Mouse (Mus musculus) heart, postnatal 36 days (tissue): ENCODE results near the gene Ldlrad3. TPM values are rescaled to one million over a fixed set of nuclear protein-coding genes. Genes with fewer than 3 reads are reported as not detected.
A peak's percentile ranks its signal among the peaks of the same experiment; 100 is the strongest.

Experiments used
- DNase-seq, 2 experiments: peaks; one replicate each; pipeline ENCODE4 v3.0.0; 2021 to 2022
- intact Hi-C: fragments of 180-260 bp; cut with DNase I; formaldehyde crosslinking; loops from one replicate; pipeline ENCODE4 v1.15.1; 2025
- total RNA-seq, 2 experiments: library from RNA; stranded (reverse); gene quantifications; 2 replicates each; pipeline ENCODE4 v1.2.3; 2021

The Ldlrad3 gene
- total RNA-seq, 2 experiments from 2014 or later, result 3.8 to 4.4 TPM

- no peak for DNase-seq
- intact Hi-C loops, result loop anchor here (5.0 kb wide), 2 partner anchors 95 to 310 kb away; partner anchors contain the start of gene Ldlrad3
These were observed 93.6 kb downstream of the Ldlrad3 start for GRCm38 (mm10) chr2:102092579-102092978.

- DNase-seq, result peak; percentile 74 to 75
- intact Hi-C loops, result loop anchor here (1.0 to 5.0 kb wide), 4 partner anchors 96 to 362 kb away; partner anchors contain the start of gene Ldlrad3
These were observed 94.5 kb downstream of the Ldlrad3 start for GRCm38 (mm10) chr2:102091516-102092350.

- no peak for DNase-seq
- intact Hi-C loops, result no loop called here
These were observed 98.4 kb downstream of the Ldlrad3 start for GRCm38 (mm10) chr2:102087787-102088186.

- intact Hi-C loops, result no loop called here
- no peak for DNase-seq
These were observed 99.6 kb downstream of the Ldlrad3 start for GRCm38 (mm10) chr2:102086583-102086982.

- intact Hi-C loops, result no loop called here
These were observed 103.4 kb downstream of the Ldlrad3 start for GRCm38 (mm10) chr2:102082782-102083181.

GRCm38 (mm10) chr2:102077554-102077953 is 108.6 kb downstream of the Ldlrad3 start:
- DNase-seq, result peak; percentile 60 to 75
- intact Hi-C loops, result loop anchor here (1.0 kb wide), 1 partner anchor 172 kb away; no protein-coding TSS in a partner anchor

More at GRCm38 (mm10) chr2:102082782-102083181, 103.4 kb downstream of the Ldlrad3 start:
- no peak for DNase-seq

GRCm38 (mm10) chr2:102076237-102076636 is 109.9 kb downstream of the Ldlrad3 start:
- DNase-seq, result no peak
- intact Hi-C loops, result no loop called here

GRCm38 (mm10) chr2:102073266-102074037 is 112.7 kb downstream of the Ldlrad3 start:
- DNase-seq, result no peak
- intact Hi-C loops, result no loop called here

- intact Hi-C loops, result no loop called here
- DNase-seq, result no peak
These were observed 113.3 kb downstream of the Ldlrad3 start for GRCm38 (mm10) chr2:102072859-102073258.

GRCm38 (mm10) chr2:102071022-102071717 is 115.0 kb downstream of the Ldlrad3 start:
- intact Hi-C loops, result no loop called here
- no peak for DNase-seq

- intact Hi-C loops, result no loop called here
These were observed 121.3 kb downstream of the Ldlrad3 start for GRCm38 (mm10) chr2:102064826-102065441.

GRCm38 (mm10) chr2:102063906-102064505 is 122.2 kb downstream of the Ldlrad3 start:
- intact Hi-C loops, result no loop called here
- DNase-seq, result no peak

More at GRCm38 (mm10) chr2:102064826-102065441, 121.3 kb downstream of the Ldlrad3 start:
- DNase-seq, result no peak

- intact Hi-C loops, result no loop called here
- DNase-seq, result no peak
These were observed 123.2 kb downstream of the Ldlrad3 start for GRCm38 (mm10) chr2:102062861-102063468.

- no peak for DNase-seq
- intact Hi-C loops, result no loop called here
These were observed 124.3 kb downstream of the Ldlrad3 start for GRCm38 (mm10) chr2:102061921-102062320.

- intact Hi-C loops, result no loop called here
- no peak for DNase-seq
These were observed 128.4 kb downstream of the Ldlrad3 start for GRCm38 (mm10) chr2:102057746-102058145.

GRCm38 (mm10) chr2:102057029-102057685 is 129.0 kb downstream of the Ldlrad3 start:
- intact Hi-C loops, result no loop called here
- DNase-seq, result no peak

- no peak for DNase-seq
- intact Hi-C loops, result no loop called here
These were observed 130.0 kb downstream of the Ldlrad3 start for GRCm38 (mm10) chr2:102056144-102056543.

GRCm38 (mm10) chr2:102052951-102053660 is 133.1 kb downstream of the Ldlrad3 start:
- peak in 1 of 2 experiments; percentile 35 for DNase-seq
- intact Hi-C loops, result no loop called here
